Mouse (Mus musculus): Measurements from ENCODE around the gene Rsph9. TPM values are rescaled to one million over a fixed set of nuclear protein-coding genes. Genes with fewer than 3 reads are reported as not detected.

Gene Rsph9
- polyA plus RNA-seq, 1 experiment = 2.6 TPM

DNA sequence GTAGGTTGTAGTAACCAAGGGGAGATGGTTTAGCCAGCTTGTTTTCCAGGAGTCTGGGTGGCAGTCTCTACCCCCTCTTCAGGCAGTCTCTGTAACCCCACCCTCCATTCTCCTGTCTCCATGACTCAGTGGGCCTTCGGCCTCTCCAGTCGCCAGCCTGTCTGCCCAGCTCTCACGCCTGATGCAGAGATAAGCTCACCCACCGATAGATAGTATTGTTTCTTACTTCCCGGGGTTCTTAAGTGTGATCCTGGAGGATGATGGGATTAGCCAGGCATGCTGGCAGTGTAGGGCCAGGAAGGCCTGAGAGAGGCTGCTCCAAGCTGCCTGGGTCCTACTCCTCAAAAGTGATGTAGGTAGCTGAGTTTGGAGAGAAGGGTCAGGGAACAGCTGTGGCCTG lies 63.0 kb downstream of the Rsph9 start:
- Histone ChIP-seq H3K27ac (ENCODE audit: control insufficient read depth, insufficient read depth, low read length) (no peak overlapping the region), H3K36me3 (ENCODE audit: control insufficient read depth, insufficient read depth, low read length) (no peaks in the 10 kb centered on the region), H3K4me1 (replicated peaks; ENCODE audit: control insufficient read depth, insufficient read depth, low read length) (peaks cover 22% of the 10 kb centered on the region), H3K27me3 (ENCODE audit: control insufficient read depth, insufficient read depth, low read length) (no peaks in the 10 kb centered on the region), H3K4me3 (ENCODE audit: control insufficient read depth, insufficient read depth, low read length) (no peak overlapping the region)
- DNase-seq = no peak
- TF ChIP-seq POLR2A (IDR thresholded peaks at IDR 0.05; ENCODE audit: control insufficient read depth, extremely low read depth, insufficient read depth, low read length, poor library complexity) = no peak
- no peak for TF ChIP-seq CTCF (IDR thresholded peaks at IDR 0.05; ENCODE audit: borderline replicate concordance, control insufficient read depth, extremely low read depth, insufficient read depth, low read length, poor library complexity)
- 91% methylated on average over 5 of the region's 5 CpGs for WGBS

DNA sequence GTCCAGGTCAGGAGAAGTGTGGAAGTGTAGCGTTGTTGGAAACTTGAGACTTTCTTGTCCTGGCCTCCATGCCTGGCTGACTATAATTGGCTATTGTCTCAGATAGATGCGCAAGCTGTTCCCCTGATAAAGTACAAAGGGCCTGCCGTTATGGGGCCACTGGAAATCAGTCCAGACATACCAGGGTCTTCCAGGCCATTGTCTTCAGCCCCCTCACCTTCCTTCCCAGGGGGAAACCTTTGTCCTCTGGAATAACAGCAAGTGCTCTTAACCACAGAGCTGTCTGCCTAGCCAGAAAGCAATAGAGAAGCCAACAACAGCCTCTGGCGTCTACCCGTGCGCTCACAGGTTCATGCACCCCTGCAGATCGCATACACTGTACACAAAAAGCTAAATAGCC lies 63.6 kb downstream of the Rsph9 start:
- H3K4me1 ChIP-seq (replicated peaks; ENCODE audit: control insufficient read depth, insufficient read depth, low read length) = peaks cover 21% of the 10 kb centered on the region
- no peaks in the 10 kb centered on the region for H3K27me3 ChIP-seq (ENCODE audit: control insufficient read depth, insufficient read depth, low read length)
- no peak overlapping the region for H3K27ac ChIP-seq (ENCODE audit: control insufficient read depth, insufficient read depth, low read length)
- H3K36me3 ChIP-seq (ENCODE audit: control insufficient read depth, insufficient read depth, low read length) = no peaks in the 10 kb centered on the region
- no peak overlapping the region for H3K4me3 ChIP-seq (ENCODE audit: control insufficient read depth, insufficient read depth, low read length)
- no peak for TF ChIP-seq POLR2A (IDR thresholded peaks at IDR 0.05; ENCODE audit: control insufficient read depth, extremely low read depth, insufficient read depth, low read length, poor library complexity)
- no peak for TF ChIP-seq CTCF (IDR thresholded peaks at IDR 0.05; ENCODE audit: borderline replicate concordance, control insufficient read depth, extremely low read depth, insufficient read depth, low read length, poor library complexity)
- 96% methylated on average over 7 of the region's 7 CpGs for WGBS
- no peak for DNase-seq

DNA sequence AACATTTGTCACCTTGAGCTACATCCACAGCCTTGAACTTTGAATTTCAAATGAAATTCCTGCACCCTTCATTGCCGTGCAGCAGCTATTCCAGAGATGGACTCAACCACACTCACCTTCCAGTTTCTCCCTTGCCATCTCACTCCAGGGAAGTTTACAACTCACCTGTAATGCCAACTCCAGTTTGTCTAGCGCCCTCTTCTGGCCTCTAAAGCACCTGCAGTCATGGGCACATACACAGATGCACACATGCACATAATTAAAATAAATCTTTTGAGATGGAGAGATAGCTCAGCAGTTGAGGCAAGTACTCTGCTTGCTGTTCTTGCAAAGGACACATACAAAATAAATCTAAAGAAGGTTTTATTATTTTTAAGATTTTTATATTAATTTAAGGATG lies 65.0 kb downstream of the Rsph9 start:
- no peak for DNase-seq
- WGBS = 85% methylated on average over 2 of the region's 2 CpGs
- Histone ChIP-seq H3K4me3 (ENCODE audit: control insufficient read depth, insufficient read depth, low read length) (no peak overlapping the region), H3K27me3 (ENCODE audit: control insufficient read depth, insufficient read depth, low read length) (no peaks in the 10 kb centered on the region), H3K4me1 (replicated peaks; ENCODE audit: control insufficient read depth, insufficient read depth, low read length) (peaks cover 19% of the 10 kb centered on the region), H3K36me3 (ENCODE audit: control insufficient read depth, insufficient read depth, low read length) (no peaks in the 10 kb centered on the region), H3K27ac (ENCODE audit: control insufficient read depth, insufficient read depth, low read length) (no peak overlapping the region)
- TF ChIP-seq POLR2A (IDR thresholded peaks at IDR 0.05; ENCODE audit: control insufficient read depth, extremely low read depth, insufficient read depth, low read length, poor library complexity) = no peak
- TF ChIP-seq CTCF (IDR thresholded peaks at IDR 0.05; ENCODE audit: borderline replicate concordance, control insufficient read depth, extremely low read depth, insufficient read depth, low read length, poor library complexity) = no peak

DNA sequence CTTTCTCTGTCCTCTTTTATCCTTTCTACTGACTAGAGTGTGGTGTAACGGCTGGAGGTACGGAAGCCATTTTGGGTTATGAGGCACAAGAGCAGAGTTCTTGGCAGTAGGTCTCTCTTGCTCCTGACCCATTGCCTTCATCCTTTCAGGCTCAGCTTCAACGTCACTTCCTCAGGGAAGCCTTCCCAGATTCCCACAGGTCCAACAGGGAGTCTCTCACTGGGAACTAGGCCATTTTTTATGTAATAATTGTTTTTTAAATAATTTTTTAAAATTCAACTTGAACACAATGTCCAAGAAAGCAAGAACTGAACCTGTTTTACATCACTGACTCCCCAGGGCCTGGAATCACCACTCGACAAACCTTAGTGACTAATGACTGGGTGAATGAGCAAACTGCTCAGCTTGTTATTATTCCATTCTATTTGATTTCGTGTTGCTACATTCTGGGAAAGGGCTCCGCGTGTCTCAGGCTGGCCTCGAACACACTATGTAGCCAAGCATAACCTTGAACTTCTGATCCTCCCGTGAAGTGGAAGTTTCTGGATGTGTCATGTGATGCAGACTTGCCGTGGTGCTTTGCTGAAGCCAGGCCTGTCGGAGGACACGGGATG lies 66.0 kb downstream of the Rsph9 start:
- H3K27me3 ChIP-seq (ENCODE audit: control insufficient read depth, insufficient read depth, low read length) = no peaks in the 10 kb centered on the region
- no peak for DNase-seq
- no peak overlapping the region for H3K27ac ChIP-seq (ENCODE audit: control insufficient read depth, insufficient read depth, low read length)
- H3K36me3 ChIP-seq (ENCODE audit: control insufficient read depth, insufficient read depth, low read length) = no peaks in the 10 kb centered on the region
- no peak overlapping the region for H3K4me3 ChIP-seq (ENCODE audit: control insufficient read depth, insufficient read depth, low read length)
- peaks cover 22% of the 10 kb centered on the region for H3K4me1 ChIP-seq (replicated peaks; ENCODE audit: control insufficient read depth, insufficient read depth, low read length)
- WGBS = 96% methylated on average over 12 of the region's 12 CpGs
- no peak for TF ChIP-seq POLR2A (IDR thresholded peaks at IDR 0.05; ENCODE audit: control insufficient read depth, extremely low read depth, insufficient read depth, low read length, poor library complexity)
- no peak for TF ChIP-seq CTCF (IDR thresholded peaks at IDR 0.05; ENCODE audit: borderline replicate concordance, control insufficient read depth, extremely low read depth, insufficient read depth, low read length, poor library complexity)

DNA sequence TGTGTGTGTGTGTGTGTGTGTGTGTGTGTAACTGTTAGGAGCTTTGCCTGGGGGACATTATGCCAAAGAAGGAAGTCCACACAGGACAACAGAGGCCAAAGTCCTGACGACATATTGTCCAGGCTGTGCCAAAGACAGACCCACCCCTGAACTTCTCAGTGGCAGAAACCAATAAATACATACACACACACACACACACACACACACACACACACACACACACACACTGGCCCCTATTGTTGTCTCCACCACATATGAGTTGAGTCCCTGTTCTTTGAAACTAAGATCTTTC lies 67.8 kb downstream of the Rsph9 start:
- Histone ChIP-seq H3K4me3 (ENCODE audit: control insufficient read depth, insufficient read depth, low read length) (no peak overlapping the region), H3K36me3 (ENCODE audit: control insufficient read depth, insufficient read depth, low read length) (no peaks in the 10 kb centered on the region), H3K27me3 (ENCODE audit: control insufficient read depth, insufficient read depth, low read length) (no peaks in the 10 kb centered on the region), H3K27ac (ENCODE audit: control insufficient read depth, insufficient read depth, low read length) (no peak overlapping the region), H3K4me1 (replicated peaks; ENCODE audit: control insufficient read depth, insufficient read depth, low read length) (peaks cover 22% of the 10 kb centered on the region)
- DNase-seq = no peak
- 67% methylated on average over 1 of the region's 1 CpGs for WGBS
- TF ChIP-seq POLR2A (IDR thresholded peaks at IDR 0.05; ENCODE audit: control insufficient read depth, extremely low read depth, insufficient read depth, low read length, poor library complexity) = no peak
- no peak for TF ChIP-seq CTCF (IDR thresholded peaks at IDR 0.05; ENCODE audit: borderline replicate concordance, control insufficient read depth, extremely low read depth, insufficient read depth, low read length, poor library complexity)

DNA sequence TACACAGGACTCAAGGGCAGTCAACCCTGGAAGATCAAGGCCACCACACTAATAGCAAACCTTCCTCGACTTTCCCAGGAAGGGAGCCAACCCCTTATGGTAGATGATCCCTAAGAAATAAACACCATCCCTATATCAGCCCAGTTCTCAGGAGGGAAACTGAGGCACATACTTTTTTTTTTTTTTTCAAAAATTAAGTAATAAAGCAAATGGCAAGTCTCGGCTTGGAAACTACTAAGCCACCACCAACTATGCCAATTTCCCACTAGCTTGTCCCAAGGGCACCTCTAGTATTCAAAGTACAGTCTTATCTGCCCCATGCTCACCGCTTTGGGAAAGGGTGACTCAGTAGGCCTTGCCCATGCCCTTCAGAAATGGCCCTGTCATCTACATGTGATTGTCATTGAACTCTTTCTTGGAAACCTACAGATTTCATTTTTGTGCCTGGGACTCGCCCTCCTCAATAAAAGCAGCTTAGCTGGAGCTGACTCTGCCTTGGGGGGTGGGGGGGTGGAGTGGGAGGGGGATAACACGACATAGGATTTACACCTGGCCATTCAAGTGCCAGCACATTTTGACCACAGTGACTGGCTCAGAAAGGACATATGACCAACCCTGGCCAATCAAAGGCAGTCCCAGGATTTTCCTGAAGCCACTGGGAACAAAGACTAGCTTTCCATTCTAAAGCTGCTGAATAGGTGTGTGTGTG lies 68.3 kb downstream of the Rsph9 start:
- TF ChIP-seq CTCF (IDR thresholded peaks at IDR 0.05; ENCODE audit: borderline replicate concordance, control insufficient read depth, extremely low read depth, insufficient read depth, low read length, poor library complexity) (no peak), POLR2A (IDR thresholded peaks at IDR 0.05; ENCODE audit: control insufficient read depth, extremely low read depth, insufficient read depth, low read length, poor library complexity) (no peak)
- 82% methylated on average over 5 of the region's 5 CpGs for WGBS
- Histone ChIP-seq H3K27me3 (ENCODE audit: control insufficient read depth, insufficient read depth, low read length) (no peaks in the 10 kb centered on the region), H3K4me3 (ENCODE audit: control insufficient read depth, insufficient read depth, low read length) (no peak overlapping the region), H3K4me1 (replicated peaks; ENCODE audit: control insufficient read depth, insufficient read depth, low read length) (peaks cover 22% of the 10 kb centered on the region), H3K36me3 (ENCODE audit: control insufficient read depth, insufficient read depth, low read length) (no peaks in the 10 kb centered on the region), H3K27ac (ENCODE audit: control insufficient read depth, insufficient read depth, low read length) (no peak overlapping the region)
- no peak for DNase-seq

Measured in thymus, adult 2 months (tissue).